Mouse (Mus musculus) c-Kit-negative CD71-positive TER-119-positive erythroid progenitor cells, embryonic 14.5 days (primary cell): ENCODE measurements around the gene Alg9.

ENCODE experiments used
- DNase-seq: peaks from one replicate; pipeline ENCODE4 v3.0.0-alpha.2; 2013; ENCODE audit warnings: low read depth, low spot score

The Alg9 gene

DNA sequence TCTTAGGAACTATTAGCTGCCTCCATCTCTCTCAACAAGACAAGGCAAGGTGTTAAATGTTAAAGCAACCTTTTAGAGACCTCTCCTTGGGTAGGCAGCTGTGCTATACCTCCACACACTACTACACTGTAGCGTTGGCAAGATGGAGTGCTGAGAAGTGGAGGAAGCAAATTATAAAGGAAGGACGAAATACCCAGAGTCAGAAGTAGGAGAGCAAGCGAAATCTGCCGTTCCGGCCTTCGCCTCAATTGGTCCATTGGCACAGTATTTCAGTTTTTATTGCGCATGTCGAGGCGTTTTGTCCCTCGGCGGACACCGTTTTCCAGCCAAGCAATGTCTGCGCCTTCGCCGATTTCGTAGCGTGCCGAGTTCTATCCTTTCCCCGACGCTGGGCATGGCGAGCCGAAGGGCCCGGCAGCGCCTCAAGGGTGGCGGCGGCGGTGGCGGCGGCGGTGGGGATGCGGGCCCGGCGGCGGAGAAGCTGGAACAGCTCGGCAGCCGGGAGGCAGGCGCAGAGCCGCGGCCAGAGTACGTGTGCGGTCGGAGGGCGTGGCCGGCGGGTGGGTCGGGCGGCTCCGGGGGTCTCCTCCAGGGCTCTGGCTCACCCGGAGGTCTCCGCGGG, at the start of gene Alg9, which contains the start of gene 1110032A03Rik:
Gene Alg9 (plus strand): TSS at position 29 of the 622 bp plus-strand sequence.
Gene 1110032A03Rik (minus strand): TSS at position 530 of the 622 bp plus-strand sequence.
- peak; percentile 77 for DNase-seq

DNA sequence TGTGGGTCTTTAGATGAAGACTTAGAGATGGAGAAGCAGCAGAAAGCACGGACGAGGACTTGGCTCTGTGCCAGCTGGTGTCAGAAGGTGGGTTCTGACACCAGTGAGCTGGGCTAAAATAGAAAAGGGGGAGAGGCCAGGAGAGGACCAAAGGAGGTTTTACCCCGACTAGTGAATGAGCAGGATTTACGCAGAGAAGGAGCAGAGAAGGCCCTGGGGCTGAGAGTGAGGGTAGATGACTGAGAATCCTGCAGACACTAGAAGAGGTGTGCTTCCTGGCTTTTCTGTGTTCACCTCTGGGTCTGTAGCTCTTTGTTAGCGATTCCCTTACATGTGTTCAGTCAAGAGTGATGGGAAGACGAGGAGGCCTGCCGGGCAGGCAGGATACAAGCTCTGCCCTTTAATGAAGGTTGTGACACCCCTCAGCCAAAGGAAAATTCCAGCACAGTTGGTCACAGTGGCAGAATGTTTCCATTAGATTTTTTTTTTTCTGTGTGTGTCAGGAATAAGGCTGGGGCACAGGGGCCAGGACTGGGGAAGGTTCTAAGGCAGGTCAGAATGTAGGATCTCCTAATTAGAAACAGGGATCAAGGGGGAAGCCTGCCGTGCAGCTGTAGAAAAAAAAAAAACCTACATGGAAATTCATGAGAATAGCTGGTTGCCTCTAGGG, 48.8 kb upstream of the Alg9 start:
- no peak for DNase-seq

- DNase-seq: no peak
Measured at GRCm38 (mm10) chr9:50727171-50727924, 47.5 kb upstream of the Alg9 start.

GRCm38 (mm10) chr9:50727925-50728651, 46.7 kb upstream of the Alg9 start:
- DNase-seq: no peak

- DNase-seq: no peak
Measured at GRCm38 (mm10) chr9:50729600-50729999, 45.2 kb upstream of the Alg9 start.

DNA sequence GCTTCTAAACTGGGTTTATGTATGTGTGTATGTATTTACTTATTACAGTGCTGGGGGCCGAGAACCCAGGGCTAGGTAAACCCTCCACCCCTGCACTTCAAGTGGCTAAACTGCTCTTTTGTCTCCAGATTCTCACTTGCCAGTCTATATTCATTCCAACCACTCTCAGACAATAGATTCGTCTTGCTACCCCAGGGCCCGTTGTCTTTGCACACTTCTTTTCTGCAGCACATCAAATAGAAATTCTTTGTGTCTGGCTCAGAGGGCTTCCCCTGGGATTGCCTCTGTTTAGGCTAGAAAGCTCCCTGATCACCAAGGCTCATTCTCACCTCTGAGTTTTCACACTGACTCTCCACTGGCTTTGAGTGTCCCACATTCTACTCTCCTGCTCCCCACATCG, 42.3 kb upstream of the Alg9 start:
- no peak for DNase-seq

DNA sequence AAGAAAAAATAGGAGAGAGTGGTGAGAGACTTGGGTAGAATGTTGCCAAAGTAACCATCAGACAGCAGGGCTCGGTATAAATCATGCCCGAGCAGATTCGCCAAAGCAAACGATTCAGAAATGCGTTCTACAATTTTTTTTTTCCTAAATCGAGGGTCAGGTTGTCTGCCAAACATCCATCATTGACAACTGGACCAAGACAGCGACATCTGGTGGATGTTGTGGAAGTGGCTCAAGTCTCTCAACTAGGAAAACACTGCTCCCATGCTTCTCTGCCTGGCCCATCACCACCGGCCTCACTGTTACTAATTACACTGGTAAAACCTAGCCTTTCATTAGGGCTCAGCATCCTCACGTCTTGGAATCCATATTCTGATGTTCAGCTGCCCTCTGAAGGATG, 39.8 kb upstream of the Alg9 start:
- peak; percentile 5 for DNase-seq

- DNase-seq: peak; percentile 46
Measured at GRCm38 (mm10) chr9:50738914-50739870, 35.6 kb upstream of the Alg9 start, which contains the start of gene Dixdc1. Gene Dixdc1 (minus strand): TSS chr9:50739517.

DNA sequence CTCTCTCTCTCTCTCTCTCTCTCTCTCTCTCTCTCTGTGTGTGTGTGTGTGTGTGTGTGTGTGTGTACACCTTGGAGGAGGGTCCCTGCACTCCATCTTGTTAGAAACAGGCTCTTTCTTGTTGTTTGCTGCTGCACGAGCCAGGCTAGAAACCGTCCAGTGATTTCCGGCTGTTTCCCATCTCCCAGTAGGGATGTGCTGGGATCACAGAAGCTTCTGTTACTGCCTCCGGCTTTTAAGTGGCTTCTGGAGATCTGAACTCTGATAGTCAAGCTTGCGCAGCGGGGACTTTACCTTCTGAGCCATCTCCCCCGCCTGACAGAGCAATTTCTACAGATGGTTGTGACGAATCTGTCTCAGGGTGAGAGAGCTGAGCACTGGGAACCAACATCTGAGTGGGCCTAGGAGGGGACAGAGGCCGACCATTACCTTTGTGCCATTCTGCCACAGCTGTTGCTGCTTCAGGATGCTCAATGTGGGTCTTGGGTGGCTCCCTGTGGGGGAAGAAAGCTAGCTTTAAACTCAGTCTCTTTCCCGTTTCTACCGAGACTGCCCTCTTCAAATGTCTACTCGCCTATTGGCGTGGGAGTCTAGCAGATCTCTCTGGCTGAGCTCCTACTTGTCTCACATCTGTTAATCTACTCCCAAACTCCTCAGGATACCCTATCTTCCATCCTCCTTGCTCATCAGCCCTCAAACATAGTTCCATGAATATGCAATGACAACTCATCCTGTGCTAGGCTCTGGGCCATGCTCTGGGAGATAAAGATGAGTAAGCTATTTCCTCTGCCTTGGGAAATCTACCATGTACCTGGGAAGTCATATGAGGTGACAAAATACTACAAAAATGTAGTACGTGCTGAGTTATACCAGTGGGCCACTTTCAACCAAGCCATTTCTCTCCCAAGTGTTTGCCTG, 33.7 kb upstream of the Alg9 start:
- DNase-seq: no peak

- DNase-seq: no peak
Measured at GRCm38 (mm10) chr9:50742261-50742660, 32.6 kb upstream of the Alg9 start.

DNA sequence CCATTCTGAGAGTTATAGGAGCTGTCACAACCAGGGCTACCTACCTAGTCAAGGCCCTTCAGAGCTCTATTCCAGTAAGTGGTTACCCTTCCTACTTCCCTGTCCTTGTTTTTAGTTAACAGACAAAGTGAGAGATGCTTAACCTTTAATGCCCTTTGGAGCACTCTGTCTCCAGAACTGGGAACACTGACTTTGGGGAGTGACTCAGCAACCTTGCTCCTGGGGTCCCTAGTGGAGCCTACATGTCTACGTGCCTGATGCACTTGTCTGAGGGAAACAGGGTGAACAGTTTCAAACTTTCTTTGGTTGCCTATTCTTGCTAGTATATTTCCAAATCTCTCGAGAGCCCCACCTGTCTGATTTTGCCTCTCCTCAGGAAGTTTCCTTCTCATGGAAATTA, 32.1 kb upstream of the Alg9 start:
- no peak for DNase-seq

DNA sequence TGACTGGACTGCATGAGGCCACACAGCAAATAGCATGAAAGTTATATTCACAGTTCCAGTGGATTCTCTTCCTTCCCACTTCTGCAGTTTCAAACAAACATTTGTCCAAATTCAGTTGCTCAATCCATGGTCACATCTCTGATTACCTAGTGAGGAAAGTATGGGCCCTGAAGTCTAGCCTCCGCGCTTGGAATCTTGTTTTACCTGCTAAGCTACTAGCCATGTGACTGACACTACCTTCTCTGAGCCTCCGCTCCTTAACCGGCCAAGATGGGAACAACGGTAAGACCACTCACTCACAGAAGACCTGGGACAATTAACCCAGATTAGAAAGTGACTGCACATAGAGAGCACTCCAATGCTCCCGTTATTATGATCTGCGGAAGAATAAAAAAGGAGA, 29.0 kb upstream of the Alg9 start:
- no peak for DNase-seq

GRCm38 (mm10) chr9:50746214-50746677, 28.6 kb upstream of the Alg9 start, which contains the start of gene 2310030G06Rik:
Gene 2310030G06Rik (minus strand): TSS chr9:50746536.
- no peak for DNase-seq

DNA sequence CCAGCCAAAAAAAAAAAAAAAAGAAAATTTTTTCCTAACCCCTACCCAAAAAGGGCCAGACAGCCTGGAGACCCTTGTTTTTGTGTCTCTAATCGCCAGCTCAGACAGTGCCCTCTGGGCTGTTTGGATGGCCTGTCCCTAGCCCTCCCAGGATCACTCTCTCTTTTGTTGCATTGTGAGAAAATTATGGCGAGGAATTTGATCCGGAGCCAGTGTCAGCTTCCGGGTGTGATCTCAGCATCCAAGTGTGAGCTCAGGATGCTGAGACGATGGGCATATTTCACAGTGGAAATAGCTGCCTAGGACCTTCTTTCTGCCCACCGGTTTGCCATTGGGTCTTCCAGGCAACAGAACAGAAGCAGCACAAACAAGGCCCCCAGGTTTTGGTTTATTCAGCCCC, 24.1 kb upstream of the Alg9 start:
- no peak for DNase-seq

DNA sequence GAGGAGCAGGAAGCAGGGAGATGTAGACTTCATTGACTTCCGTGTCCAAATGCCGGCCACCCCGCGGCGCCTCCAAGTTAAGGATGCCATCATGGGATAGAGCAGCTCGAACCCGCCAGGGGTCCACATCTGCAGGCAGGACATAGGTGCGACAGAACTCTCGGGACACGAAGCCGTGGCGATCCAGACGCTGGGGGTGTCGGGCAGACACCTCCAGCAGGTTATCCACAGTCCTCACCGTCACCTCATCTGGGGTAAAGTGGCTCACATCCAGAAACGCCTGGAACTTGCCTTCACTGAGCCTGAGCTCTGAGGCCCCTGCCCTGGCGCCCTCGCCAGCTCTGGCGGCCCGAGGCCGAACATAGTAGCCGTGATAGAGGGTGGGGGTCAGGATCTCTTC, 23.5 kb upstream of the Alg9 start, which contains the start of gene Cryab:
Gene Cryab (plus strand): TSS at position 3 of the 400 bp plus-strand sequence.
- no peak for DNase-seq

DNA sequence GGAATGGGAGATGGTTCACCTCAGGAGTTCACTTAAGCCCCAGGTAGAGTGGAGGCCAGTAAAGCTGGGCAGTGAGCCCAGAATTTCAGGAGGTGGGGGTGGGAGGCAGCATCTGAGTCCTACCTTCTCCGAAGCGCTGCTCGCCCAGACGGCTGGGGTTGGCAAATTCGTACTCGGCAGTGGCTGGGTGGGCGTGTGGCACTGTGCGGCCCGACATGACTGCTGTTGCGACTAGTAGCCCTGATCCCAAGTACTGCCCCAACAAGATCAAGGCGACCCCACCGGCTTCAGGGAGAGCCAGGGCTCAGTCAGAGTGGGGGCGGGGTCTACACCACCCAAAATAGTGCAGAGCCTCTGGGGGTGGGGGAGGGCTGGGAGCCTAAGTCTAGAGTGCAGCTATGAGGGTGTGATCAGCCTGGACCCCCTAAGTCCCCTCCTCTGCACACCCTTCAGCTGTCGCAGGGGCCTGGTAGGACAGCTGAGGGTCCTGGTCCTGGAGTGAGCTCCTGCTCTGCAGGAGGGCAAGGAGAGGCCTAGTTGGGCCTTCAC, 22.7 kb upstream of the Alg9 start, which contains the start of gene Hspb2:
Gene Hspb2 (minus strand): TSS at position 301 of the 549 bp plus-strand sequence.
- no peak for DNase-seq

- no peak for DNase-seq
Measured at GRCm38 (mm10) chr9:50752784-50753615, 21.8 kb upstream of the Alg9 start.

DNA sequence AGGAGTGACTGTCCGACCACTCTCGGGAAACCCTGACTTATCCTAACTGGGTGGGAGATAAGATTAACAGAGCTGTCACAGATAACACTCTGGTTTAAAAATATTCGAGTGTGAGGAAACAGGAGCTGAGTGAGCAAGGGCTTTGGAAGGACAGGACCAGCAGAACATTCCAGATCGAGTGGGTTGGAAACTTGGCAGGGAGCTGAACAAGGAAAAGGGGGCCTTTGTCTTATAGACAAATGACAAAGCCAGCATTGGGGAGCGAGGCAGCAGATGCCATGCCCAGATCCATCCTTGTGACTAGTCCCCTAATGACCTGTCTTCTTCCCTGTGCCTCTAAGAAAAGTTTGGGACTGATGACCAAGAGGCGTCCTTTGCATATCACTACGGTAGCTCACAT, 20.9 kb upstream of the Alg9 start:
- DNase-seq: no peak
